Mouse (Mus musculus): ENCODE results near the gene Tmprss11a.

Tmprss11a gene

GRCm38 (mm10) chr5:86468890-86469289 is at the start of gene Tmprss11a:
Gene Tmprss11a (minus strand): TSS chr5:86468990.
- in situ Hi-C loops (cut with MboI, MseI): no loop called here

GRCm38 (mm10) chr5:86518500-86518899 is 49.7 kb upstream of the Tmprss11a start, which contains the start of gene Tmprss11g:
Gene Tmprss11g (minus strand): TSS chr5:86518600.
- in situ Hi-C loops (cut with MboI, MseI): no loop called here

GRCm38 (mm10) chr5:86511538-86511937 is 42.7 kb upstream of the Tmprss11a start:
- in situ Hi-C loops (cut with MboI, MseI): no loop called here

- in situ Hi-C loops (cut with MboI, MseI): no loop called here
These were observed 24.7 kb upstream of the Tmprss11a start for GRCm38 (mm10) chr5:86493453-86493852.

- in situ Hi-C loops (cut with MboI, MseI): no loop called here
These were observed 13.8 kb upstream of the Tmprss11a start for GRCm38 (mm10) chr5:86482562-86482961.

GRCm38 (mm10) chr5:86482031-86482430 is 13.2 kb upstream of the Tmprss11a start:
- in situ Hi-C loops (cut with MboI, MseI): no loop called here

GRCm38 (mm10) chr5:86473859-86474258 is 5.1 kb upstream of the Tmprss11a start:
- in situ Hi-C loops (cut with MboI, MseI): no loop called here

- in situ Hi-C loops (cut with MboI, MseI): no loop called here
These were observed 29.5 kb downstream of the Tmprss11a start for GRCm38 (mm10) chr5:86439306-86439705.

- in situ Hi-C loops (cut with MboI, MseI): no loop called here
These were observed 30.2 kb downstream of the Tmprss11a start for GRCm38 (mm10) chr5:86438548-86438947.

- in situ Hi-C loops (cut with MboI, MseI): no loop called here
These were observed 36.1 kb downstream of the Tmprss11a start for GRCm38 (mm10) chr5:86432697-86433096.

GRCm38 (mm10) chr5:86431096-86431495 is 37.7 kb downstream of the Tmprss11a start:
- in situ Hi-C loops (cut with MboI, MseI): no loop called here

GRCm38 (mm10) chr5:86421323-86422028 is 47.3 kb downstream of the Tmprss11a start:
- in situ Hi-C loops (cut with MboI, MseI): no loop called here

- in situ Hi-C loops (cut with MboI, MseI): no loop called here
These were observed 49.3 kb downstream of the Tmprss11a start for GRCm38 (mm10) chr5:86419494-86419893.

- in situ Hi-C loops (cut with MboI, MseI): no loop called here
These were observed 54.5 kb downstream of the Tmprss11a start for GRCm38 (mm10) chr5:86414280-86414679.

- in situ Hi-C loops (cut with MboI, MseI): no loop called here
These were observed 58.0 kb downstream of the Tmprss11a start for GRCm38 (mm10) chr5:86410815-86411214.

- in situ Hi-C loops (cut with MboI, MseI): loop anchor here (5.0 kb wide), 1 partner anchor 216 kb away; no protein-coding TSS in a partner anchor
These were observed 60.8 kb downstream of the Tmprss11a start for GRCm38 (mm10) chr5:86407941-86408340.

GRCm38 (mm10) chr5:86407191-86407590 is 61.6 kb downstream of the Tmprss11a start:
- in situ Hi-C loops (cut with MboI, MseI): loop anchor here (5.0 kb wide), 1 partner anchor 215 kb away; no protein-coding TSS in a partner anchor

GRCm38 (mm10) chr5:86373320-86373719 is 95.5 kb downstream of the Tmprss11a start, which contains the start of gene Tmprss11d:
Gene Tmprss11d (minus strand): TSS chr5:86373420.
- in situ Hi-C loops (cut with MboI, MseI): no loop called here
